Mouse (Mus musculus) erythroblast, embryonic 14.5 days (primary cell): ENCODE data around the gene Lrrc20.

Experiments
- GATA1 ChIP-seq: IDR thresholded peaks from 2 replicates; pipeline ENCODE4 v1.6.1; 2012; ENCODE audit warnings: low read length, inconsistent platforms, mixed read lengths
- TAL1 ChIP-seq: IDR thresholded peaks from 3 replicates; pipeline ENCODE4 v1.6.1; 2012; ENCODE audit warnings: low read length, inconsistent platforms, mixed read lengths

DNA sequence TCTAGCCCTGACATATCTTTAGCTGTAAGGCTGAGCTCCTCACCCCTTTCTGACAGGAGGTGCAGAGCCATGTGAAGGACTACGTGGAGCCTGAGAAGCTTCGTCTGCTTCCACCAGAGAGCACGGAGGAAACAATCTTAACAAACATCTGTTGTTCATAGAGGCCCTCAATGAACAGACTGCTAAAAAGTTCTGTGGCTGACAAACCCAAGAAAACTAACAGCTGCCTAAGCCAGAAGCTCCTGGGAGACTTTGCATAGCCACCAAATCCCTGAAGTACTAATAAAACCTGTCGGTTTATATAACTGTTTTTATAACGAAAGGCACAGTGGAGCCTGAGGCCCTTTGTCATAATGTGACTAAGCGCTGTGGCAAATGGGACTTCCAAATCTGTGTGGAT, 32.1 kb upstream of the Lrrc20 start:
- TF ChIP-seq TAL1 (no peak), GATA1 (no peak)
